Mouse (Mus musculus): ENCODE data around the gene Cmpk2. TPM values are rescaled to one million over a fixed set of nuclear protein-coding genes. Genes with fewer than 3 reads are reported as not detected.

The Cmpk2 gene
- 7.0 and 8.2 TPM in 2 replicates for polyA plus RNA-seq (2012; rRNA removed)

GRCm38 (mm10) chr12:26469098-26470041, at the start of gene Cmpk2:
TSS of gene Cmpk2 (plus strand) at chr12:26469204.

GRCm38 (mm10) chr12:26456028-26456698, 12.8 kb upstream of the Cmpk2 start, which contains the start of gene Rsad2:
TSS of gene Rsad2 (minus strand) at chr12:26456452.

Other genes starting within 250 kb of the Cmpk2 start
- 26.2 and 27.4 TPM in 2 replicates for gene Rnf144a, start 54.0 kb upstream of the Cmpk2 start, polyA plus RNA-seq (2012; rRNA removed)
- 2.1 and 3.8 TPM in 2 replicates for gene Rsad2, start 12.8 kb upstream of the Cmpk2 start, polyA plus RNA-seq (2012; rRNA removed)

Measured in central nervous system, embryonic 14 days (tissue).